ENCODE assay signal across 8 mouse cellular contexts in the genomic region with DNA sequence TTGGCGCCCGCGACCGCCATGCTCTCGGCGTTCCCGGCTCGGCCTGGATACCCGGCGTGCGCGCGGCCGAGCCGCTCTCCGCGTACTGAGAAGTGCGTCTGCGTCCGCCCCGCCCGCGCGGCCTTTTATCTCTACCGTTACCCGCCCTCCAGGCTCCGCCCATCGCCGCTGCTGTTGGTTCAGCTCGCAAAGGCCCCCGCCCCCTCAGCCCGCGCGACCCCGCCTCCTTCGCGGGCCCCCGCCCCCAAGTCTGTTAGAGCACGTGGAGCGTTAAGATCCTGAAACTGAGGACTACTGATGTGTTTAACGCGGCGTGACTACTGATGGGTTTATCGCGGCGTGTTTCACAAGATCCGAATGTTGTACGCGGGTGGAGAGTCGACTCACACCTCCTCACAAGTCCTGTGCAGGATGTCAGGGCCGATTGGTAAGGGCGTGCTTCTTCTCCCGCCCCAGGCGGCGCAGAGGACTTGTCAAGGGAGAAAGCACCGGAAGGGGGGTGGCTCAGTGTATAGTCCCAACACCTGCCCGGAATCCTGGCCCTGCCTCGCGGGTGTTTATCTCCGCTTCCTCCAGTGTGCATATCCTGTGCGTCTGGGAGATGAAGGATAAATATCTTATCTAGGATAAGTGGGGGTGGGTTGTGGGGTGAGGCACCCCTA. TPM values are rescaled to one million over a fixed set of nuclear protein-coding genes. Genes with fewer than 3 reads are reported as not detected.
DNase-seq lines count a peak whose midpoint lies in the region; ATAC-seq lines count a peak whose summit lies in the region.

A gene (minus strand): TSS at position 108 of the 662 bp plus-strand sequence.

- peak; percentile 93 for ATAC-seq in hindbrain, embryonic 11.5 days (ENCODE audit: low FRiP score)

- peaks cover 2% of the 10 kb centered on the region; the same call in 1 of the 2 replicates for H3K27me3 ChIP-seq in hindbrain, embryonic 11.5 days (ENCODE audit: control insufficient read depth, insufficient read depth, low read length)

- under 1% methylated on average over 57 of the region's 61 CpGs for WGBS in hindbrain, embryonic 11.5 days

- peak within 1 kb of the TSS; percentile 70 for H3K4me3 ChIP-seq in hindbrain, embryonic 11.5 days (ENCODE audit: low read depth, low read length)

- no peaks in the 10 kb centered on the region for H3K36me3 ChIP-seq in hindbrain, embryonic 11.5 days (ENCODE audit: control insufficient read depth, insufficient read depth, low read length)

- H3K27ac ChIP-seq in hindbrain, embryonic 11.5 days (ENCODE audit: low read depth, low read length) = no peak within 1 kb of the TSS

- H3K4me1 ChIP-seq in hindbrain, embryonic 11.5 days (replicated peaks; ENCODE audit: control insufficient read depth, insufficient read depth, low read length) = peaks cover 6% of the 10 kb centered on the region; the same call in 1 of the 2 replicates

- DNase-seq in MN1 (ENCODE audit: low spot score) = peak; percentile 97
- peak; percentile 96 for DNase-seq in cerebellum, adult 9-10 months
- DNase-seq in frontal cortex, adult 2 months (ENCODE audit: extremely low spot score in 1 of 2, low spot score in 1 of 2) = peak; percentile 88 to 96
- DNase-seq in hindbrain, embryonic 11.5 days (ENCODE audit: low spot score) = peak; percentile 99
- DNase-seq in layer of hippocampus, postnatal 10 days (ENCODE audit: low spot score in 2 of 2) = peak; percentile 98 to 99
- DNase-seq in lung, postnatal 10 days = peak; percentile 98
- peak; percentile 98 for DNase-seq in ovary, postnatal 36 days (ENCODE audit: low spot score)
- peak; percentile 98 for DNase-seq in thymus, postnatal 25 days

- no peaks in the 10 kb centered on the region for H3K9me3 ChIP-seq in hindbrain, embryonic 11.5 days (ENCODE audit: control insufficient read depth, low read length)

- peak within 1 kb of the TSS; percentile 67 for H3K9ac ChIP-seq in hindbrain, embryonic 11.5 days (ENCODE audit: low read depth, low read length)

- peak within 1 kb of the TSS; percentile 98 for H3K4me2 ChIP-seq in hindbrain, embryonic 11.5 days (replicated peaks; ENCODE audit: low read depth, low read length)

RNA-seq across cellular contexts. Expression of the gene that starts here (rescaled TPM):
- 63.7 and 70.1 TPM in 2 replicates for polyA plus RNA-seq in frontal cortex, adult 2 months (2012; rRNA removed)
- polyA plus RNA-seq in hindbrain, embryonic 11.5 days (2014; fragmentation: Nextera tagmentation; extraction: Ambion mirVana) = 23.3 and 29.9 TPM in 2 replicates
- 100 to 1,000 TPM; 146 to 164 TPM for total RNA-seq in layer of hippocampus, postnatal 10 days (2021)
